Mouse (Mus musculus) bone marrow, adult 2 months (tissue): ENCODE measurements around the gene Ugt1a6b. TPM values are rescaled to one million over a fixed set of nuclear protein-coding genes. Genes with fewer than 3 reads are reported as not detected.

ENCODE experiments used
- H3K27ac ChIP-seq: fragments of 200-500 bp; 2 replicates; pipeline ENCODE4 v1.5.1; 2012; ENCODE audit warnings: low read depth, mild to moderate bottlenecking, control low read depth, inconsistent platforms, low read length; ENCODE audit not compliant: control insufficient read depth, poor library complexity, insufficient read depth
- H3K4me1 ChIP-seq: fragments of 200-500 bp; 2 replicates; pipeline ENCODE4 v1.6.1; 2011; ENCODE audit warnings: low read length; ENCODE audit not compliant: control insufficient read depth, insufficient read depth
- H3K4me3 ChIP-seq: fragments of 200-500 bp; replicated peaks from 2 replicates; pipeline ENCODE3; 2011; ENCODE audit warnings: mild to moderate bottlenecking, low read depth, low read length, control low read depth; ENCODE audit not compliant: control insufficient read depth
- CTCF ChIP-seq: fragments of 200-500 bp; IDR thresholded peaks from 2 replicates; pipeline ENCODE4 v1.5.1; 2011; ENCODE audit warnings: low read length, control low read depth; ENCODE audit not compliant: control insufficient read depth, insufficient read depth
- POLR2A ChIP-seq: fragments of 200-500 bp; IDR thresholded peaks from 2 replicates; pipeline ENCODE4 v1.6.1; 2011; ENCODE audit warnings: low read depth, mild to moderate bottlenecking, control low read depth, low read length, borderline replicate concordance; ENCODE audit not compliant: control insufficient read depth
- WGBS: fragments of 180-500 bp; shearing (Covaris S2); methylation state at CpG from one replicate; pipeline ENCODE4 v1.1.7; 2018; 5-methylcytosine and 5-hydroxymethylcytosine counted together
- polyA plus RNA-seq: library from polyadenylated mRNA; stranded (reverse); fragments of >200 nt; gene quantifications from 2 replicates; pipeline ENCODE4 v1.2.4, GENCODE M21; 2011; ENCODE audit warnings: low replicate concordance; ENCODE audit not compliant: missing spikeins, insufficient read depth, insufficient read length

Ugt1a6b gene
- polyA plus RNA-seq, 1 experiment: 6.5 TPM

- Histone ChIP-seq H3K4me3 (no peak overlapping the region), H3K27ac (no peak overlapping the region), H3K4me1 (no peaks in the 10 kb centered on the region; the same call in 1 of the 2 replicates)
- no peak for TF ChIP-seq CTCF
- TF ChIP-seq POLR2A: no peak
- WGBS: 73% methylated on average over 6 of the region's 6 CpGs
Measured at GRCm38 (mm10) chr1:88230981-88231802, 128.1 kb downstream of the Ugt1a6b start.

GRCm38 (mm10) chr1:88231803-88232499 lies 128.9 kb downstream of the Ugt1a6b start:
- TF ChIP-seq POLR2A (no peak), CTCF (no peak)
- Histone ChIP-seq H3K4me3 (no peak overlapping the region), H3K4me1 (no peaks in the 10 kb centered on the region), H3K27ac (no peak overlapping the region)
- WGBS: 62% methylated on average over 7 of the region's 7 CpGs

- 52% methylated on average over 3 of the region's 3 CpGs for WGBS
- Histone ChIP-seq H3K27ac (no peak overlapping the region), H3K4me3 (no peak overlapping the region), H3K4me1 (no peaks in the 10 kb centered on the region)
- no peak for TF ChIP-seq POLR2A
Measured at GRCm38 (mm10) chr1:88232664-88233380, 129.8 kb downstream of the Ugt1a6b start.

- 64% methylated on average over 14 of the region's 14 CpGs for WGBS
- Histone ChIP-seq H3K4me1 (no peaks in the 10 kb centered on the region), H3K27ac (no peak overlapping the region), H3K4me3 (no peak overlapping the region)
- TF ChIP-seq POLR2A (no peak), CTCF (no peak)
Measured at GRCm38 (mm10) chr1:88233421-88234247, 130.6 kb downstream of the Ugt1a6b start.

- 53% methylated on average over 4 of the region's 4 CpGs for whole genome bisulfite sequencing
- Histone ChIP-seq H3K4me1 (no peaks in the 10 kb centered on the region), H3K4me3 (no peak overlapping the region), H3K27ac (no peak overlapping the region)
- TF ChIP-seq CTCF: no peak
- TF ChIP-seq POLR2A: no peak
Measured at GRCm38 (mm10) chr1:88234248-88234610, 131.2 kb downstream of the Ugt1a6b start.

- Histone ChIP-seq H3K4me1 (no peaks in the 10 kb centered on the region), H3K4me3 (no peak overlapping the region), H3K27ac (no peak overlapping the region)
- WGBS: 40% methylated on average over 5 of the region's 5 CpGs
- TF ChIP-seq CTCF: no peak
- no peak for TF ChIP-seq POLR2A
Measured at GRCm38 (mm10) chr1:88234646-88235045, 131.6 kb downstream of the Ugt1a6b start.

- Histone ChIP-seq H3K27ac (no peak overlapping the region), H3K4me3 (no peak overlapping the region), H3K4me1 (no peaks in the 10 kb centered on the region)
- TF ChIP-seq POLR2A (no peak), CTCF (no peak)
- WGBS: 60% methylated on average over 11 of the region's 11 CpGs
Measured at GRCm38 (mm10) chr1:88235046-88235893, 132.2 kb downstream of the Ugt1a6b start.
